Mouse (Mus musculus) CH12.LX (cell line): ENCODE data around the gene Reck. TPM values are rescaled to one million over a fixed set of nuclear protein-coding genes. Genes with fewer than 3 reads are reported as not detected.
A peak's percentile ranks its signal among the peaks of the same experiment; 100 is the strongest.

Source experiments
- DNase-seq: peaks from one replicate; pipeline ENCODE4 v3.0.0-alpha.2; 2013; ENCODE audit errors: extremely low read depth
- H3K27ac ChIP-seq: 2 replicates; pipeline ENCODE4 v1.5.1; 2012; ENCODE audit warnings: low read depth, mild to moderate bottlenecking, control low read depth, moderate library complexity; ENCODE audit not compliant: insufficient read depth
- H3K27me3 ChIP-seq: replicated peaks from 2 replicates; pipeline ENCODE3; 2012; ENCODE audit warnings: inconsistent platforms
- H3K36me3 ChIP-seq, 2 experiments: replicated peaks in 1 of 2; 2 replicates each; pipeline versions ENCODE3 to v1.6.1; 2012; ENCODE audit warnings: inconsistent platforms in 1 of 2, low read length in 1 of 2, mild to moderate bottlenecking in 1 of 2, mixed read lengths in 1 of 2, moderate library complexity in 1 of 2; ENCODE audit not compliant: control insufficient read depth in 1 of 2, insufficient read depth in 1 of 2
- H3K4me1 ChIP-seq, 2 experiments: 2 replicates each; pipeline ENCODE4 v1.6.1; 2012; ENCODE audit warnings: inconsistent platforms in 1 of 2, moderate library complexity in 1 of 2; ENCODE audit not compliant: insufficient read depth in 2 of 2, control insufficient read depth in 1 of 2
- H3K4me2 ChIP-seq: 2 replicates; pipeline ENCODE4 v1.6.1; 2012; ENCODE audit warnings: low read depth, mild to moderate bottlenecking, control low read depth; ENCODE audit not compliant: poor library complexity, insufficient read depth, severe bottlenecking
- H3K4me3 ChIP-seq, 3 experiments: fragments of 150-350 bp in 1 of 3; sonication (generic) in 1 of 3; replicated peaks in 1 of 3; 2 replicates each; pipeline versions ENCODE3 to v1.5.1; 2011 to 2012; ENCODE audit warnings: low read depth in 2 of 3, low read length in 2 of 3, mild to moderate bottlenecking in 2 of 3, moderate library complexity in 2 of 3, control low read depth in 1 of 3, improper control_type of control experiment in 1 of 3, inconsistent platforms in 1 of 3, mixed read lengths in 1 of 3; ENCODE audit not compliant: poor library complexity in 1 of 3
- H3K79me2 ChIP-seq: replicated peaks from 2 replicates; pipeline ENCODE4 v1.6.1; 2012; ENCODE audit warnings: mild to moderate bottlenecking, moderate library complexity; ENCODE audit not compliant: control insufficient read depth, poor library complexity, insufficient read depth, severe bottlenecking; ENCODE audit errors: extremely low read depth
- H3K9ac ChIP-seq: 2 replicates; pipeline ENCODE4 v1.6.1; 2012; ENCODE audit warnings: low read depth, mild to moderate bottlenecking, control low read depth, moderate library complexity; ENCODE audit not compliant: insufficient read depth
- H3K9me3 ChIP-seq: replicated peaks from 2 replicates; pipeline ENCODE3; 2012; ENCODE audit warnings: low read length, inconsistent platforms, mixed read lengths
- CHD1 ChIP-seq: IDR thresholded peaks from 2 replicates; pipeline ENCODE4 v1.6.1; 2012; ENCODE audit warnings: low read depth, low read length, improper control_type of control experiment, inconsistent platforms
- CHD2 ChIP-seq: IDR thresholded peaks from 2 replicates; pipeline ENCODE4 v1.6.1; 2011; ENCODE audit warnings: low read length, improper control_type of control experiment
- CTCF ChIP-seq, 2 experiments: IDR thresholded peaks in 1 of 2; conservative IDR thresholded peaks in 1 of 2; 2 replicates each; pipeline ENCODE4 v1.5.1; 2011 to 2012; ENCODE audit warnings: low read depth in 2 of 2, low read length in 2 of 2, improper control_type of control experiment in 1 of 2, inconsistent platforms in 1 of 2, mild to moderate bottlenecking in 1 of 2, moderate library complexity in 1 of 2
- E2F4 ChIP-seq: IDR thresholded peaks from 2 replicates; pipeline ENCODE4 v1.6.1; 2011; ENCODE audit warnings: low read depth, low read length, improper control_type of control experiment; ENCODE audit not compliant: insufficient replicate concordance
- ELF1 ChIP-seq: IDR thresholded peaks from 2 replicates; pipeline ENCODE4 v1.6.1; 2014; ENCODE audit warnings: low read depth, mild to moderate bottlenecking, inconsistent platforms, low read length, improper control_type of control experiment
- ETS1 ChIP-seq: conservative IDR thresholded peaks from 2 replicates; pipeline ENCODE4 v1.6.1; 2012; ENCODE audit warnings: low read depth, mild to moderate bottlenecking, inconsistent platforms, low read length, improper control_type of control experiment, moderate library complexity
- GABPA ChIP-seq: IDR thresholded peaks from 2 replicates; pipeline ENCODE4 v1.6.1; 2012; ENCODE audit warnings: low read depth, low read length, improper control_type of control experiment, inconsistent platforms; ENCODE audit not compliant: insufficient replicate concordance
- IRF4 ChIP-seq: IDR thresholded peaks from 2 replicates; pipeline ENCODE4 v1.6.1; 2014; ENCODE audit warnings: low read depth, mild to moderate bottlenecking, inconsistent platforms, low read length, improper control_type of control experiment
- JUN ChIP-seq: IDR thresholded peaks from 2 replicates; pipeline ENCODE4 v1.6.1; 2011; ENCODE audit warnings: low read depth, mild to moderate bottlenecking, low read length, improper control_type of control experiment, moderate library complexity; ENCODE audit not compliant: insufficient read depth
- MXI1 ChIP-seq: IDR thresholded peaks from 2 replicates; pipeline ENCODE4 v1.6.1; 2011; ENCODE audit warnings: mild to moderate bottlenecking, low read depth, low read length, improper control_type of control experiment
- MYC ChIP-seq: IDR thresholded peaks from 2 replicates; pipeline ENCODE4 v1.6.1; 2011; ENCODE audit warnings: low read depth, mild to moderate bottlenecking, improper control_type of control experiment, low read length
- NRF1 ChIP-seq: IDR thresholded peaks from 2 replicates; pipeline ENCODE4 v1.6.1; 2014; ENCODE audit warnings: low read depth, mild to moderate bottlenecking, inconsistent platforms, low read length, improper control_type of control experiment, moderate library complexity
- RAD21 ChIP-seq: IDR thresholded peaks from 2 replicates; pipeline ENCODE4 v1.6.1; 2011; ENCODE audit warnings: low read depth, mild to moderate bottlenecking, low read length, improper control_type of control experiment, moderate library complexity
- RCOR1 ChIP-seq: conservative IDR thresholded peaks from 2 replicates; pipeline ENCODE4 v1.6.1; 2012; ENCODE audit warnings: low read depth, mild to moderate bottlenecking, inconsistent platforms, low read length, improper control_type of control experiment
- SMC3 ChIP-seq: IDR thresholded peaks from 2 replicates; pipeline ENCODE4 v1.6.1; 2011; ENCODE audit warnings: low read depth, low read length, improper control_type of control experiment
- TBP ChIP-seq: conservative IDR thresholded peaks from 2 replicates; pipeline ENCODE4 v1.6.1; 2011; ENCODE audit warnings: low read depth, low read length, improper control_type of control experiment
- USF1 ChIP-seq: IDR thresholded peaks from 2 replicates; pipeline ENCODE4 v1.6.1; 2014; ENCODE audit warnings: low read depth, mild to moderate bottlenecking, inconsistent platforms, low read length, improper control_type of control experiment
- ZMIZ1 ChIP-seq: IDR thresholded peaks from 2 replicates; pipeline ENCODE4 v1.6.1; 2012; ENCODE audit warnings: low read depth, mild to moderate bottlenecking, inconsistent platforms, low read length, improper control_type of control experiment
- ZNF384 ChIP-seq: IDR thresholded peaks from 2 replicates; pipeline ENCODE4 v1.6.1; 2012; ENCODE audit warnings: low read depth, low read length, improper control_type of control experiment, inconsistent platforms
- dilution Hi-C: fragments of 300-500 bp; cut with MboI; formaldehyde crosslinking; loops from 2 replicates; pipeline ENCODE4 v1.14.3; 2020; ENCODE audit warnings: low sequenced_read_pairs; ENCODE audit not compliant: extremely low pct_unique_long_range_greater_than_20kb, extremely low pct_ligation_motif_present
- in situ Hi-C: fragments of 300-500 bp; cut with MboI; formaldehyde crosslinking; loops from 3 replicates; pipeline ENCODE4 v1.14.3; 2019; ENCODE audit warnings: low sequenced_read_pairs, low pct_ligation_motif_present, low pct_unique_long_range_greater_than_20kb, mixed read lengths
- polyA plus RNA-seq: library from polyadenylated mRNA; unstranded; fragments of >175 nt; gene quantifications from 2 replicates; pipeline ENCODE4 v1.2.1, GENCODE M21; 2012; ENCODE audit warnings: low read depth; ENCODE audit not compliant: insufficient read length
- total RNA-seq, 2 experiments: library from RNA; depleted of rRNA; stranded (reverse); fragments of 300-350 nt in 1 of 2; fragments of >200 nt in 1 of 2; gene quantifications; 2 replicates each; pipeline ENCODE4 v1.2.3; 2012 to 2014

The Reck gene
- total and polyA plus RNA-seq, 3 experiments, result 0.44 to 1.8 (median 0.68) TPM

DNA sequence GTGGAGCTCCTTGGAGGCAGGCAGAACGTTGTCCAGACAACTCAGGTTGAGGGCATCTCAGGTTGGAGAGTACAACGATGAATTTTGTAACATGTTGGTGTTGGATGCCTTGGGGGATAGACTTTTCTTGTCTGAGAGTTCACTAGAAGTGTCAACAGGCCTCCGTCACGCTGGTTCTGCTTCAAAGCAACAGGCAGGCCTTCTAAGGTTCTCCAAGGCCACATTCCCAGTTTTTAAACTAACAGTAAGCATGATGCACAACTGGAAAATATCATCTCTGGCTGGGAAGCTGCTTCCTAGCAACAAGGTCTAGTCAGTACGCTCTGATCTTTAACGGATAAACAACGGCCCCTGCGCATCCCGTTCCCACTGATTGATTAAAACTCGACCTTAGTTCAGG lies 5.5 kb upstream of the Reck start (continued):
- TF ChIP-seq IRF4 (no peak), CHD2 (no peak), ELF1 (no peak)
- TF ChIP-seq, all 38 proteins: peak for 0

DNA sequence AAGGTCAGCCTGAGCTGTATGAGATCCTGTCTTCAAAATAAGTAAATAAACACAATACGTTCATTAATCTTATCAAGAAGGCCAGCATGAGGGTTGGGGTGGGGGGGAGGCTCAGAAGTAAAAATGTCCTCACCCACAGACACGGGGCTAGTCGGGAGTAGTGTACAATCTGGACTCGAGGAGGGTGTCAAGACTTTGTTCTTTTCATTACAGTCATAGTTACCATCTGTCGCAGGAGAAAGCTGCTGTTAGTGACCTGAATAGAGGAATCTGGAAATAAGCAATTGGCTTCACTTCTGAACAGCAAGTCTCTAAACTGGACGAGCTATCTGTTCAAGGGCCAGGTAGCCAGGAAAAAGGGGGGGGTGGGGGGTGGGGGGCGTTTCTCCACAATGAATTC lies 829 bp upstream of the Reck start:
- Histone ChIP-seq H3K27me3 (peaks cover 39% of the 10 kb centered on the region), H3K4me1 (peaks cover 2 to 7% of the 10 kb centered on the region in 2 experiments), H3K27ac (no peak overlapping the region), H3K79me2 (no peaks in the 10 kb centered on the region; the same call in 1 of the 2 replicates), H3K4me2 (peak overlapping the region; percentile 93; the same call in 1 of the 2 replicates), H3K9ac (no peak overlapping the region), H3K9me3 (peaks cover 11% of the 10 kb centered on the region), H3K4me3 (no peak overlapping the region), H3K36me3 (no peaks in the 10 kb centered on the region)
- in situ Hi-C loops, result no loop called here
- dilution Hi-C loops, result no loop called here
- TF ChIP-seq ZNF384 (no peak), NRF1 (no peak), JUN (no peak), RAD21 (no peak), MXI1 (no peak), RCOR1 (no peak), ELF1 (no peak), TBP (no peak), ZMIZ1 (no peak), CHD1 (no peak), MYC (no peak)
- no peak for DNase-seq

DNA sequence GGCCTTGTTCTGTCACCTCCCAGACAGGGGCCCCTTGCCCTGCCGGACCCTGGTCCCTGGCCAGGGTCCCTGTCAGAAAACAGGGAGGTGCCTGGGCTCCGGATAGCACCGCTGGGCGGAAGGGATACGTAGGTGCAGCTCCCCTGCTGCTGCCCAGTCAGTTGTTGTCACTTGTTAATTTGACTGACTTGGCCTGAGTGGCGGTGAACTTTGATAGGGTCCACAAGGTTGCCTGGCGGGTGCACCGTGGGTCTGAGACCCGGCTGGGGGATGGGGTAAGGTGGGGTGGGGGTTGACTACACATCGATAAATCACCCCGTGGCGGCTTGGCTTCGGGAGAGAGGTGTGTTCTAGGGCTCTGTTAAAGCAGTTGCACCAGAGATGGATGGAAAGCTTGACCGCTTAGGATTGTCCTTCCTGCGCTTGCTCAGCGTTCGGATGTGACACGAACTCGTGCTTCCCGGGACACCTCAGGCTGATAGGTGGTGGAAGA lies 635 bp downstream of the Reck start:
- TF ChIP-seq CTCF (conservative IDR thresholded peaks at IDR 0.05 in 1 of 2, IDR thresholded peaks at IDR 0.05 in 1 of 2; ENCODE audit: low read depth in 2 of 2, low read length in 2 of 2) (no peak), ETS1 (no peak), GABPA (no peak), NRF1 (peak; percentile 53), USF1 (no peak), SMC3 (no peak), E2F4 (no peak)
- TF ChIP-seq, all 38 proteins: peak for 1
- in situ Hi-C loops, result no loop called here
- H3K4me3 ChIP-seq, result peak overlapping the region; percentile 53 to 90 (median 73)
- H3K9me3 ChIP-seq, result peaks cover 11% of the 10 kb centered on the region
- peaks cover 2 to 7% of the 10 kb centered on the region in 2 experiments for H3K4me1 ChIP-seq
- H3K36me3 ChIP-seq, result no peaks in the 10 kb centered on the region
- peaks cover 32% of the 10 kb centered on the region for H3K27me3 ChIP-seq
- peak overlapping the region; percentile 57 for H3K9ac ChIP-seq
- dilution Hi-C loops, result no loop called here
- no peak overlapping the region for H3K27ac ChIP-seq
- peak overlapping the region; percentile 97 for H3K4me2 ChIP-seq
- no peaks in the 10 kb centered on the region; the same call in 1 of the 2 replicates for H3K79me2 ChIP-seq
- DNase-seq, result no peak
